Mouse (Mus musculus) ES-E14 (cell line): ENCODE data around the gene Olfr18.

Experiments
- CHD2 ChIP-seq: IDR thresholded peaks from 2 replicates; pipeline ENCODE4 v1.6.1; 2014; ENCODE audit warnings: mild to moderate bottlenecking, low read depth, low read length, inconsistent platforms
- HCFC1 ChIP-seq: IDR thresholded peaks from 2 replicates; pipeline ENCODE4 v1.6.1; 2012; ENCODE audit warnings: low read length, inconsistent platforms, borderline replicate concordance; ENCODE audit not compliant: insufficient read depth
- MAFK ChIP-seq: IDR thresholded peaks from 2 replicates; pipeline ENCODE4 v1.6.1; 2014; ENCODE audit warnings: mild to moderate bottlenecking, low read depth, low read length, inconsistent platforms; ENCODE audit not compliant: insufficient read depth
- ZC3H11A ChIP-seq: IDR thresholded peaks from 2 replicates; pipeline ENCODE4 v1.6.1; 2012; ENCODE audit warnings: low read depth, mild to moderate bottlenecking, inconsistent platforms, low read length, borderline replicate concordance

DNA sequence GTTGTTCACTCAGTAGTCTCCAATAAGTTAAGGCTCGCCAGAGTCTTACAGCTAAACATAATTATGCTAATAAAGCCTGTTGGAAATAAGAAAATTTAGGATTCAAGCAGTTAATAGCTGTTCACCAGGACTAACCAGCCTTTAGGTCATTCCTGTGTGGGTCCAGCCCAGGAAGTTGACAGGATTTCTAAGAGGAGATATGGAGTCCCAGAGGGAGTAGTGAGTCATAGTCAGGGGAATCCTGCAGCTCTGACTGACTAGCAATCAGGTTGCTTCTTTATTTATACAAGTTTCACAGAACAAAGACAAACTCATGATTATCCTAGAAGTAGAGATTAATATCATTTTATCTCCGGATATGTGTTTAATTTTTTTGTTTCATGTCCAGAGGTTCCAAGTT, 31.4 kb upstream of the Olfr18 start:
- TF ChIP-seq MAFK, result no peak
- TF ChIP-seq CHD2, result no peak
- no peak for TF ChIP-seq HCFC1
- no peak for TF ChIP-seq ZC3H11A
